Mouse (Mus musculus): ENCODE measurements around the gene Syt1.

DNA sequence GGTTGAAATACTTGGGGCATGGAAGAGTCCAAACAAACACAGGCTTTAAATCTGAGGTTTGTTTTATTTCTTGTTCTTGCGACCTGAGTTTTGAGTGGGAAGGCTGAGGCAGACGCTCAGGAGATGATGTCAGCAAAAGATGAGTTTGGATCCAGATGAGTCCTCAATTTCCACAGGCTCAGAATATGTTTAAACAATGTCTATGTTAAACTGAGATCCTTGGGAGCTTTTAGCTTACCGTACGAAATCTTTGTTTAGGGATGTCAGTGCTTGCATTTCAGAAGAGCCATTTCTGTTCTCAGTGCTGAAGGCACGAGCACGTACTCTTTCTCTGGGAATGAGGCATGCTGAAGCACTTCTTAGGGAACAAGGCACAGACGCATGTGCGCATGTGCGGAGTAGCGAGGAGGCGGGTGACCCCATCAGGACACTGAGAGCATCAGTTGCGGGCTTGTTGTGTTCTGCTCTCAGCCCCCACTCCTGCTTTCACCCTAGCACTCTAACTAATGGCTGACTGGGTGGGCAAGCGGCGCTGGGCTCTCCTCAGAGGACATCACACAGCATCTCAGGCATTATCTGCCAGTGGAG is 400.6 kb downstream of the Syt1 start:
- TF ChIP-seq CTCF (IDR thresholded peaks at IDR 0.05; ENCODE audit: low read depth, low read length) (no peak), TAL1 (conservative IDR thresholded peaks at IDR 0.05; ENCODE audit: low read depth, low read length) (no peak), GATA2 (IDR thresholded peaks at IDR 0.05; ENCODE audit: borderline replicate concordance, low read depth, low read length) (no peak), GATA1 (IDR thresholded peaks at IDR 0.05; ENCODE audit: borderline replicate concordance, low read length) (no peak), POLR2AphosphoS5 (IDR thresholded peaks at IDR 0.05; ENCODE audit: insufficient replicate concordance, low read depth, low read length) (no peak)

All from G1E (cell line).